Mouse (Mus musculus): ENCODE results near the gene Ccnb2.

DNA sequence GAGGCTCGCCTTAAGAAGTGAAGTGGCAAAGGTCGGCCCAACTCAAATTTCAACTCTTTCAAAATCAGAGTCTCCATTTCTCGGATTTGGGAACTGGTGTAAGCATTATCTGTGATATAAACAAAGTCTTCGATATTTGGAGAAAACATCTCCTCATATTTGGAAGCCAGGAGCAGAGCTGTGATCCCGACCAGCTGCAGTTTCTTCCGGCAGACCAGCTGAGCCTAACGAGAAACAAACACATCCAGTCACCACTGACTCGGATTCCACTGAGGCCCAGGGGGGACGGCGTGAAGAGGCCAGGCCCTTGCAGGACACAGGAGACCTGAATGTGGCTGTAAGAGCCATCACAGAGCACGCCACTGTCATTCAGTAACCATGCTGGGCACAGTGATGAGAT lies 10.7 kb downstream of the Ccnb2 start:
- TF ChIP-seq CTCF (IDR thresholded peaks at IDR 0.05; ENCODE audit: low read depth, low read length), result no peak
- TF ChIP-seq POLR2AphosphoS5 (IDR thresholded peaks at IDR 0.05; ENCODE audit: insufficient replicate concordance, low read depth, low read length), result no peak
- TF ChIP-seq GATA1 (IDR thresholded peaks at IDR 0.05; ENCODE audit: borderline replicate concordance, low read length), result no peak
